ENCODE assay signal across 39 mouse cellular contexts in the genomic region with DNA sequence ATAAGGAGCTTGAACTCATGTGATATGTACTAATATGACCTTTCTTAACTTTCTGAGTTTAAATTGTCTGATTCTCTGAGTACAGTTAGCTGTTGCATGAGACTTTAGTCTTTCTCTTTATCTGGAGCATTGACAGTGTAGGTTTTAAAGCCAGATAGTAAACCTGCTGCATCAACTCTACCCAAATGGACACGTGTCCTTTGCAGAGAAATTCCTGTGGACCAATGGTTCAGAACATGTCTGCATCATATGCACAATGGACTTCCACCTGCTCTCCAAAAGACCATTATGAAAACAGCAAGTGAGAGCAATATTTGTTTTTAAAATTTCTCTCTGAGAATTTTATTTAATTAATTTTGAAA. TPM values are rescaled to one million over a fixed set of nuclear protein-coding genes. Genes with fewer than 3 reads are reported as not detected.
"Had no signal": no experiment of that assay in that cellular context is flagged by ENCODE, and none has a peak within 500 bp of the region (broad histone marks: within the 10 kb centered on the region; RNA-seq: fewer than 3 reads in every experiment).

No protein-coding gene starts in this region.

- H3K4me2 ChIP-seq: heart, embryonic 11.5 days; heart, embryonic 13.5 days; heart, embryonic 15.5 days; hindbrain, embryonic 13.5 days; hindbrain, embryonic 15.5 days; limb, embryonic 13.5 days; limb, embryonic 15.5 days had no signal

- DNase-seq: forebrain, postnatal 0 days; gastrocnemius, postnatal 14 days; gastrocnemius, postnatal 36 days; heart, adult 11 months; heart, adult 2 months; heart, postnatal 14 days; heart, postnatal 36 days; kidney, adult 11 months; kidney, postnatal 14 days; layer of hippocampus, adult 9-11 months; layer of hippocampus, postnatal 36 days; left cerebral cortex, postnatal 4 days had no signal

- H3K36me3 ChIP-seq: heart, embryonic 13.5 days; heart, embryonic 15.5 days; hindbrain, embryonic 13.5 days; hindbrain, embryonic 15.5 days; limb, embryonic 13.5 days; limb, embryonic 15.5 days had no signal

- H3K9me3 ChIP-seq: heart, embryonic 13.5 days; heart, embryonic 15.5 days; hindbrain, embryonic 13.5 days; hindbrain, embryonic 15.5 days; limb, embryonic 13.5 days; limb, embryonic 15.5 days had no signal

- ATAC-seq: forebrain, postnatal 0 days; hindbrain, postnatal 0 days had no signal

- H3K27ac ChIP-seq: heart, adult 2 months; heart, embryonic 13.5 days; heart, embryonic 15.5 days; hindbrain, embryonic 13.5 days; hindbrain, embryonic 15.5 days; hindbrain, postnatal 0 days; kidney, postnatal 0 days; limb, embryonic 13.5 days; limb, embryonic 15.5 days; liver, embryonic 14.5 days had no signal

- H3K4me3 ChIP-seq: heart, adult 2 months; heart, embryonic 13.5 days; heart, embryonic 15.5 days; hindbrain, embryonic 13.5 days; hindbrain, embryonic 15.5 days; limb, embryonic 13.5 days; limb, embryonic 15.5 days had no signal

- H3K9ac ChIP-seq: forebrain, postnatal 0 days; heart, embryonic 13.5 days; heart, embryonic 15.5 days; hindbrain, embryonic 13.5 days; hindbrain, embryonic 15.5 days; limb, embryonic 13.5 days; limb, embryonic 15.5 days; liver, embryonic 14.5 days had no signal

- H3K27me3 ChIP-seq: heart, embryonic 13.5 days; heart, embryonic 15.5 days; hindbrain, embryonic 13.5 days; hindbrain, embryonic 15.5 days; limb, embryonic 13.5 days; limb, embryonic 15.5 days had no signal

- H3K4me1 ChIP-seq: heart, embryonic 13.5 days; heart, embryonic 15.5 days; hindbrain, embryonic 13.5 days; hindbrain, embryonic 15.5 days; limb, embryonic 13.5 days; limb, embryonic 15.5 days had no signal

RNA-seq across cellular contexts. Expression of gene Ugt2a3, which starts 36.5 kb away (rescaled TPM):
- total RNA-seq: forebrain, postnatal 0 days; gastrocnemius, adult 18-20 months; gastrocnemius, adult 8-10 months; gastrocnemius, postnatal 14 days; gastrocnemius, postnatal 36 days; heart, adult 2 months; heart, postnatal 14 days; heart, postnatal 36 days; hematopoietic stem cell, adult 5-6 weeks; hindbrain, postnatal 0 days; layer of hippocampus, adult 18-20 months; layer of hippocampus, adult 8-10 months; layer of hippocampus, postnatal 14 days; layer of hippocampus, postnatal 36 days; left cerebral cortex, adult 18-20 months; left cerebral cortex, adult 8-10 months; left cerebral cortex, postnatal 10 days; left cerebral cortex, postnatal 25 days; left cerebral cortex, postnatal 4 days had no signal
- polyA plus RNA-seq: forebrain, postnatal 0 days; gonadal fat pad, adult 2 months; heart, adult 2 months; heart, embryonic 11.5 days; heart, embryonic 13.5 days; heart, embryonic 15.5 days; heart, postnatal 0 days; hindbrain, embryonic 11.5 days; hindbrain, embryonic 13.5 days; hindbrain, embryonic 15.5 days; hindbrain, postnatal 0 days; kidney, embryonic 14.5 days; limb, embryonic 11.5 days; limb, embryonic 13.5 days; limb, embryonic 15.5 days; liver, embryonic 14.5 days had no signal

RNA-seq across cellular contexts. Expression of gene Ugt2b38, which starts 50.5 kb away (rescaled TPM):
- total RNA-seq: forebrain, postnatal 0 days; gastrocnemius, adult 18-20 months; gastrocnemius, adult 8-10 months; gastrocnemius, postnatal 14 days; gastrocnemius, postnatal 36 days; heart, adult 2 months; heart, postnatal 14 days; heart, postnatal 36 days; hematopoietic stem cell, adult 5-6 weeks; hindbrain, postnatal 0 days; layer of hippocampus, adult 18-20 months; layer of hippocampus, adult 8-10 months; layer of hippocampus, postnatal 14 days; layer of hippocampus, postnatal 36 days; left cerebral cortex, adult 18-20 months; left cerebral cortex, adult 8-10 months; left cerebral cortex, postnatal 10 days; left cerebral cortex, postnatal 25 days; left cerebral cortex, postnatal 4 days had no signal
- polyA plus RNA-seq: forebrain, postnatal 0 days; gonadal fat pad, adult 2 months; heart, adult 2 months; heart, embryonic 11.5 days; heart, embryonic 13.5 days; heart, embryonic 15.5 days; heart, postnatal 0 days; hindbrain, embryonic 11.5 days; hindbrain, embryonic 13.5 days; hindbrain, embryonic 15.5 days; hindbrain, postnatal 0 days; intestine, embryonic 14.5 days; large intestine, adult 2 months; limb, embryonic 11.5 days; limb, embryonic 13.5 days; limb, embryonic 15.5 days; liver, embryonic 14.5 days had no signal
